Mouse (Mus musculus) spleen, postnatal 36 days (tissue): Measurements from ENCODE around the gene Khnyn.

Experiments used
- DNase-seq, 2 experiments: peaks; one replicate each; pipeline ENCODE4 v3.0.0; 2022; ENCODE audit warnings: low spot score in 2 of 2, mixed read lengths in 1 of 2

Khnyn gene

DNA sequence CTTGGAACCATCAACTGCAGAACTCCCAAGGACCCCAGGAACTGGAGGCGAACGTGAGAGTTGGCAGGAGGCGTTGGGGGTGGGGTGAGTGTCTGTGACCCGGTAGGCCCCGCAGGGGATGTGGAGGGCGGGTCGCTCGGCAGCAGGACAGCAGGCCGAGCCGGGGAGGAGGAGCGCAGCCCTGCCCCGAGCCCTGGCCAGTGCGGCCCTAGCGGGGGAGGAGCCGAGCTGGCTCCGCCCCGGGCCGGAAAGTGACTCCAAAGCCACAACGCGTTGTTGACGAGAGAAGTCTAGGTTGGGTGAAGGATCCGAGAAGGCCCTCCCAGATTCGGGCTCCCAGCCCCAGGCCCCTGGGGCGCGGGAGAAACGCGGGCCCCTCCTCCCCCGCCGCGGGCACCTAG lies at the start of gene Khnyn:
Gene Khnyn, plus strand, starts transcription at position 235 of the 401 bp plus-strand sequence.
- DNase-seq = peak; percentile 90 to 91

DNA sequence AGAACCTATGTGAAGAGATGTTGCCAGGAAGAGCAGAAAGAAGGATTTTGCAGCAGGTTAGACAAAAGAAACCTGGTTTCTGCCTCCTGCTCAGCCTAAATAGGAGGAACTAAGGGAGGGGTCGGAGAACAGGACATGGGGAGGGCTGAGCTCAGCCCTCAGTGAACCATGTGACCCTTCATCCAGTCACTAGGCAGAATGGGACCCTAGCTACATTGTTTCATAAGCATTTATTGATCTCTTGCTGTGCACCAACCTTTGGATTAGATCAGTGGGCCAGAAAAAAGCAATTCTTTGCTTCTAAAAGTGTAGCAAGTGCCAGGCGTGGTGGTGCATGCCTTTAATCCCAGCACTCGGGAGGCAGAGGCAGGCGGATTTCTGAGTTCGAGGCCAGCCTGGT lies 46.4 kb upstream of the Khnyn start:
- no peak for DNase-seq

DNA sequence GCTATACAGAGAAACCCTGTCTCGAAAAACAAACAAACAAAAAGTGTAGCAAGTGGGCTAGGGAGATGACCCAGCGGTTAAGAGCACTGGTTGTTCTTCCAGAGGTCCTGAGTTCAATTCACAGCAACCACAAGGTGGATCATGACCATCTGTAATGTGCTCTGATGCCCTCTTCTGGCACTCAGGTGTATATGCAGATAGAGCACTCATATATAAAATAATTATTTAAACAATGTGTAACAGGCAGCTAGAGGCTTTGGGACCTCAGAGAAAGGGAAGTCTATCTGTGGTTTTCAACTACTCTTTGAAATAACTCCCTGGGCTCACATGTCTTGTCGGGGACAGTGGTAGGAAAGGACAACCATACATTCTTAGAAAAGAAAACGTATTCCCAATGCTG lies 46.0 kb upstream of the Khnyn start:
- DNase-seq = no peak

DNA sequence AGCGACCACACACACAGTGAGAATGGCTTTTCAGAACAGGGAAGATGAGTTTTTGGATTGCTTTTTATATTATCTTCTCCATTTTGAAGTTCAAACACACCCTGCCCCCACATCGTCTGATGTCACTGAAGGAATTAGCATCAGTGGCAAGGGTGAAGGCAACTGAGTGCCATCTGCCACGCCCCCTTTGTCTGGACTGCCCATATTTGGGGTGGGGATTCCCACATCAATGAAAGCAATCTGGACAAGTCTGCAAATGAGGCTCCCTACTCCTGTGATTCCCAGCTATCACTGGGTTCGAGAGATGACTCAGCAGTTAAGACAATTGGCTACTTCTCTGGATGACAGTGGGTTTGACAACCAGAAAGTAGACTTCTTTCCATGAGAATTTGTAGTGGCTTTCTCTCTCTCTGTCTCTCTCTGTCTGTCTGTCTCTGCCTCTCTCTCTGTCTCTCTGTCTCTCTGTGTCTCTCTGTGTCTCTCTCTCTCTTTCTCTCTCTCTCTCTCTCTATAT lies 43.8 kb upstream of the Khnyn start:
- no peak for DNase-seq

DNA sequence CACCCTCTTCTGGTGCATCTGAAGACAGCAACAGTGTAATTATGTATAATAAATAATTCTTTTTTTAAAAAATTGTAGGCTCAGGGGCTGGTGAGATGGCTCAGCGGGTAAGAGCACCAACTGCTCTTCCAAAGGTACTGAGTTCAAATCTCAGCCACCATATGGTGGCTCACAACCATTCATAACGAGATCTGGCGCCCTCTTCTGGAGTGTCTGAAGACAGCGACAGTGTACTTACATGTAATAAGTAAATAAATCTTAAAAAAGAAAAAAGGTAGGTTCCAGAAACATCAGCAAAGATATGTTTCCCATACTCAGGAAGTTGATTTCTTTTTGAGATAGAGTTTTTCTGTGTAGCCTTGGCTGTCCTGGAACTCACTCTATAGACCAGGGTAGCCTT lies 42.0 kb upstream of the Khnyn start:
- DNase-seq = no peak

DNA sequence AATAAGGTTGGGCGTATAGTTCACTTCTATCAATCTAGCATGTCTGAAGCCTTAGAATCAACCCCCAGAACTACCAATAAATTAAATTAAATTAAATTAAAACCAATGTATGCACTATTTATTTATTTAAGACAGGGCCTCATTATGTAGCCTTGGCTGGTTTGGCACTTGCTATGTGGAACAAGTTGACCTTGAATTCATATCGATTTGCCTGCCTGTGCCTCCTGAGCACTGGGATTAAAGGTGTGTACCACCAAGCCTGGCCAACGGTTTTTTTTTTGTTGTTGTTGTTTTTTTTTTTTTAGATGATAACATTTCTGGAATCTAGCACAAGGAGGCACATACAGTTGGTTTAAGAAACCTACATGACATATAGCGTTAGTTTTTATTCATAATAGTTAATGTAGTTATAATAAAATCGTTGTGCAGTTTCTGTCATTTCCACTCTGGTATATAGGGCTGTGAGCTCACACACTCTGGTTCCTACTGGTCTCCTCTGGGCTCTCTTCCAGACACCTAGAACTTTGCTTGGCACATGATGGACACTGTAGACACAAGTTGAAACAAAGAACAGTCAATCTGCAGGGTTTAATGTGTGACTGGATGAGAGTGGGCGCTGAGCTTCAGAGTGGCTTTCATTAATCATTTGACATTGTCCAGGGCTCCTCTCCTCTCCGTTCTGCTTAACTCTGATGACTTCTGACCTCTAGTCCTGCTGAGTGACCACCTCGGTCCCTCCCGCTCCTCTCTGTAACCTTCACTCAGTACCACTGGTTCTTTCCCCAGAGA lies 39.0 kb upstream of the Khnyn start:
- no peak for DNase-seq

DNA sequence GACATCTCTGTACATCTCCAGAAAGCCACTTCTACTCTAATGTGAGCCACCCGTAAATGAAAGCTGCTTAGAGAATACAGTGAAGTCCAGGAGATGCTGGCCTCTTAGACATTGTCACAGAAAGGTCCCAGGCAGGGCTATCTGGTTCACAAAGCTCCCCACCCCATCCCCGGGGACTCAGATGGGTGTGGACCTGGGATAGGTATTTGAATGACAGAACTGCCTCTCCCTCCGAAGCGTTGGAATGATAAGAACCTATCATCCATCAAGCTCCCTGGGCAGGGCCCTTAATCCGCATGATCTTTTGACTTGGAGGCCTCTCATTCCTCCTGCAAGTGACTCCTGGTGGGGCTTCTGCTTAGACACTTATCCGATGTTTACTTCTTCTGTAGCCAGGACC lies 33.9 kb upstream of the Khnyn start:
- DNase-seq = no peak

DNA sequence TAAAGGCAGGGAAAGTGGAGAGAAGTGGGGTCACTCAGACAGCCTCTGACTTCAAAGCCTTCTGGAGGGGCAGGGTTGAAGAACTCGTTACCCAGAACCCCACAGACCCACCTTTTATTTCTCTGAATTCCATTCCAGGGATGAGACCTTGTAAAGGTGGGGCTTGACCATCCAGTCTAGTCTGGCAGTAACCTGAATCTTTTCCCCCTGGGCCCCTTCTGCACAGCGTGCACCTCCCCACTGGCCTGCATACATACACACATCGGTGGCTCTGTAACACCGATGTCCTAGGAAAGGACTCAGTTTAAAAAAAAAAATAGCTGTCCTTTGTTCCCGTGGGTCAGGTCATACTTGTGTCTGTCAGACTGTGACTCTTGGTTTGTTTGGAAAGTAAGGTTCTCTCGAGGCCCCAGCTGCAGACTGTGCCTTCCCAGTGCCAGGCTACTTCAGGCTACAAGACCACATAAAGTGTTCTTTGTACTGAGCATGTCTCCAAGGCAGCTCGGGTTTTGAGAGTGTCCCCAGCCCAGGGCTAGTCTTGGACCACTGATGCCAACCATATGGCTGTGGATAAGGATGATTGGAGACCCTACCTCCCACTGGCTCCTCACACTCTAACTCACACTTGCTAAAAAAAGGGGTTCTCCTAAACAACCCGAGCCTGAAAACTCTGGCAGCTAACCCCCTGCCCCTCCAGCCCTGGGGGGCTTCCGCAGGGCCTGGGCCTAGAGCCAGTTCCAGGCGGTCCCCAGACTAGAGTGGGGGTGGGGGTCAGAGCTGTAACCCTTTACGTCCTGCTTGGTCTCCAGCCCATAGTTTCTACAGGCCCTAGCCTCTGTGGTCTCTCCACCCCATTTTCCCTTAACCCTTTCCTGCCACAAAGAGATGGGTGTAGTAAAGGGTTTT lies 31.8 kb upstream of the Khnyn start:
- DNase-seq = no peak

DNA sequence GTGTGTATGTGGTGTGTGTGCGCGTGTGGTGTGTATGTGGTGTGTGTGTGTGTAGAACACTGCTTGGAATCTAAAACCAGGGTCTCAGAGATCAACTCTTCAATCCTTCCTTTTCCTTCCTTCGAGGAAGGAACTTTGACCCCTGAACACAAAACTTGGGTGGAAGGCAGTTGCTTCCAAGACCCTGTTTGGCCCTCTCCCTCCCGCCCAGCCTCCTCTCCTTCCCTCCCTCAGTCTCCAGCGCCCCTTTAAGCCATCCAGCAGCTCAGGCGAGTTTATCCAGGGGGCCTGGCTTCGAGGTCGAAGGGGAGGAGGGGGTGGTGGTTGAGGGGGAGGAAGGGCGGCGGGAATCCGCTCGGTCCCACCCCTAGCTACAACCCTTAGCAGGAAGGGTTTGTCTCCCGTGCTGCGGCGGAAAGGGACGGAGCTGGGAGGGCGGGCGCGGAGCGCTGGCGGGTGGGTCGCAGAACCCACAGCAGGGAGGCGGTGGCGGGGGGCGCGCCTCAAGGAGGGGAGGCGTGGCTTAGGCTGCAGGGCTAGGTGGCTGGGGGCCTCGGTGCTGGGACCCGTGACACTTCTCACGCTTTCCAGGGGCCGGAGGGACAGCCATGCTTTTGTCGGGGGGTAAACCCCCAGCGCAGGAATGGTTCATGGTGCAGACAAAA lies 31.0 kb upstream of the Khnyn start, which contains the start of gene Nynrin:
Gene Nynrin, plus strand, starts transcription at position 390 of the 665 bp plus-strand sequence.
- DNase-seq = peak; percentile 13 to 14

DNA sequence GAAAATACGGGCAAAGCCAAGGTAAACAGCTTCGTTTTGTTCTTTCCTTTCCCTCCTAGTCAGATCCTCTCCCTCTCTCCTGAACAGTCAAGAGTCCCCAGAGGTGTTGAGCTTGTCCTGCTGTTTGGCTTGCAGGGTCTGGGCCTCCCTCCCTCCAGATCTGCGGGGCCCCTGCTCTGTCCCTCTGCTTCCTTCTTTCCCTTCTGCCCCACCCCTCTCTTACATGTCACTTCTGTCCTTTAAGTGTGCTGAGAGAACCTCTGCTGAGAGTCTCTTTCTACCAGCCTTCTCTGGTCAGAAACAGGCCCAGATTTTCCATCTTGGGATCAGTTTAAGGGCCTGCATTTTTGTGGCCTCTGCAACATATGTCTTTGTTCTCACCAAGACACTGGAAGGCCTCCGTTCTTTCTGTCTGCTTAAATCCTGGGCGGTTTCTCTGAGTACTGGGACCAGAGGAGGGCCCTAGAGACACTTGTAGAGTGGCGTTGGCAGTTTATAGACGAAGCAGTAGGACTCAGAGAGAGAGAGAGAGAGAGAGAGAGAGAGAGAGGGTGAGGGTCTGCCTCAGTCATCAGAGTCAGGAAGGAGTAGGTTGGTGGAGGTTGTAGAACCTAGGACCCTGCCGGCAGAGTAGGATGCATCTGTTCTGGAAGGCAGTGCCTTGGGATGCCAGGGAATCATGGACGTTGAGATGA lies 30.2 kb upstream of the Khnyn start:
- no peak for DNase-seq

DNA sequence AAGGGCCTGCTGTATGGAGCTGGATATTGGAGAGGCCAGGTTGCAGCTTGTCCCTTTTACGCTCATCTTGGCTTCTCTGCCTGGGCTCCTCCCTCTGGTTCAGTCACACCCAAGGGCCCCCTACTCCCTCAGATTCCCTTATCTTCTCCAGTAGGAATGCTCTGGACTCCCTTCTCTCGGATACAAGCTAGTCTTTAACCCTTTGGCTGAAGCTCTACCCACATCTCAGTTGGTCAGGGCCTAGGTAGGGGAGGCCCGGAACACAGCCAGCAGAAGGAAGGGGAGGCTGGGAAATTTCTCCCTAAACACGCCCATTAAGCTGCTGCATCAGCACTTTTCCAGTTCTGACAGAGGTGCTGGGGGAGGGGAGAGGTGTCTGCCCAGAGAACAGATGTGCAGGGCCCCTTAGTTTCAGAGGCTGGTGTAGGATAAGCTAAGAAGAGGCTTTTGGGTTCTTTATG lies 29.6 kb upstream of the Khnyn start:
- no peak for DNase-seq

DNA sequence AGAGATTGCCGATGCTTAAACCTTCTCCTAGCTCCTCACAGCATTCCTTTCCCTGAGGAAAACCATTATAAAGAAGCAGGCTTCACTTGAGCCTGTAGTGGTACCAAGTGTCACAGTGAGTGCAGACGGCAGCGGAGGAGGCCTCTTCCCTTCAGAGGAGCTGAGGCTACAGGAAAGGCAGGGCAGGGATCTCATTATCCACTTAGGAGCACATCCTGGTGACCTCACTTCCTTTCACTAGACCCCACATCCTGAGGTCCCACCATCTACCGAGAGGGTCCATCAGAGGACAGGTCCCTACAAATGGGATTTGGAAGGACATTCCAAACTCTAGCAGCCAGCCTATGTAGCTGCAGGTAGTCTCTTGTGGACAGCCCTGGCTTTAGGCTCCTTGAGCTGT lies 27.2 kb upstream of the Khnyn start:
- DNase-seq = no peak

DNA sequence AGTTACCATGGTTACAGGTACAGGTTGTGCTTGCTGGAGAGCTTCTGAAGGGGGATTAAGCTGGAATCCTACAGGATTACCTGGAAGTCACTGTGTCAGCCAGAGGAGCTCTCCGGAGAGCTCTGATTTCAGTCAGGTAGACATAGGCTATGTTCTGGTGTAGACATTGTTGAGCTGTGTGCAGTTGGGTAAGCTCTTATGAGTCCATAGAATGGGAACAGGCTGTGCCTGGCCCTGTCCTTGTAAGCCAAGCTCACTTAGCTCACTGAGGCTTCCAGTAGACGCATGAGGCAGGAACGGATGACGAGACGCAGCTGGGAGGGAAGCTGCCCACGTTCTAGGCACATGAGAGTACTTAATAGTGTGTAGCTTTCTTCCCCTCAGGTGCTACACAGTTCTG lies 22.6 kb upstream of the Khnyn start:
- DNase-seq = no peak

DNA sequence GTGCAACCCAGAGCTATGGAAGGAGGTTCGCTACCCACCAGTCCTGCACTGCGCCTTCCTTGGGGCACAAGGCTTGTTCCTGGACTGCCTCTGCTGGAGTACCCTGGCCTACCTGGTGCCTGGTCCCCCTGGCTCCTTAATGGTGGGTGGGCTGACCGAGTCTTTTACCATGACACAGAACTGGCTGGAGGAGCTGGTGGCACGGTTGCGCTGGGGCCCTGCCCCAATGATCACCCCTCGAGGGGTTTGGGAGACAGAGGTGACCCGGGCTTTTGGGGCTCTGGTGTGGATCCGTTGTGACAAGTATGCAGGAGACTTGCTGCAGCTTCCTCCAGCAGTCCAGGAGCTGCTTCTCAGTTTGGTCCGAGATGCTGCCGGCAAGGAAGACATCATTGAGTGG lies 21.8 kb upstream of the Khnyn start:
- no peak for DNase-seq

DNA sequence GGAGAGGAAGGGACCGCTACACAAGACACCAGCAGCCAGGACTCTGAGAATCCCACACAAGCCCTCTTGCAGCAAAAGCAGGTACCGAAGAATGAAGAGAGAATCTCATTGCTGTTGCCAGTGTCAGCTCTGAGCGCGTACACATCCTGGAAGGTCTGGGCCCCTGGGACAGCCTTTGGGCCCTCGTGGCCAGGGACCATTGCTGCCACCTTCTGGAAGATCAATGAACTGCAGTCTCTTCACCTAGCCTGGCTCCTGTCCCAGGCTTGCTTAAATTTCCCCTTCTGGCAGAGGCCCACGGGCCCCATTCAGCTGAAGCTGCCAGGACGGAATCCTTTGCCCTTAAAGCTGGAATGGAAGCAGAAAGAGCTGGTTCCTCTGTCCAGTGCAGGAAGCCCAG lies 21.0 kb upstream of the Khnyn start:
- peak; percentile 42 to 53 for DNase-seq

DNA sequence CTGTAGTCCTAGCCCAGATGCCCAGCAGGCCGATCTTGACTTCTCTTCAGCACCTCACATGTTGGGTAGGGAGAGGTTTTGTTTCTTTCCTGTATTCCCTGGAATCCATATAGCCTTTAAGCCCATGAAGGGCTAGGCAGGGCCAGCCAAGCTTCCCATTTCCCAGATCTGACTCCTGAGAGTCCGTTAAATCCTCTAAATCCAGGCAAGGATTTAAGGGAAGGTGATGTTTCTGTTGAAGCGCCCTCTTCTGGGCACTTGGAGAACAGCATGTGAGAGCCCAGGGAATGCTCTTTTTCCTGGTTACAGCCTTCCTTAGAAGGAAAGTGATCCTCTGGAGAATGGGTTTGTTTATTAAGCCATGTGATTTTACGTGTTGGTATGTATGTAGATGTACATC lies 17.8 kb upstream of the Khnyn start:
- DNase-seq = no peak

DNA sequence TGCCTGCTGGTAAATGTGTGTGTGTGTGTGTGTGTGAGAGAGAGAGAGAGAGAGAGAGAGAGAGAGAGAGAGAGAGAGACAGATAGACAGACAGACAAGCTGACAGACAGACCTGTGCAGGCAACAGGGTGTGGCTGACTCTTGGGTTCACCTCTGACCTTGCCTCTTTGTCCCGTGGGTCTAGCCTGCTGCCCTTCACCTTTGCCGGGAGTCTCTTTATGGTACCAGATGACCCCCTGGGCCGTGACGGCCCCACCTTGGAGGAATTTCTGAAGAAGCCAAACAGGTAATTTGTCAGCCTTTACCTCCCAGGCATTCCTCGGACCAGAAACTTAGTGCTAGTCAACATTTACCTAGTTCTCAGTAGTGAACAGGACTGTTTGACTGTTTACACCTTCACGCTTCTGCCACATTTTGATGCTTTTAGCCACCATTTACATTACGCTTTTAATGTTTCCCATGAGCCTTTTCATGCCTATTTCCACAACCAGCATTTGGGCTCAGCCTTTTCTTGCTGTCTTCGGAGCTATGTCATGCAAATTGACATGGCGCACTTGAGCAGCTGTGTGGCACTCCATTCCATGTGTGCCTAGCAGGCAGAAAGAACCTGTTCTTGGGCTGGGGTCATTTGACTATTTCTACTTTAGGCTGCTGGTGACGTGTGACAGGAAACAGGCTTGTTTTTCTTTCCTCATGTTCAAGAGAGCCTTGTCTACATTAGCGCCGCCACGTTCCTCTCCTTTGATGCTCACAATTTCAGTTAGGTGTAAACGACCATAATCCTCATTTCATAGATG lies 16.3 kb upstream of the Khnyn start:
- DNase-seq = no peak

DNA sequence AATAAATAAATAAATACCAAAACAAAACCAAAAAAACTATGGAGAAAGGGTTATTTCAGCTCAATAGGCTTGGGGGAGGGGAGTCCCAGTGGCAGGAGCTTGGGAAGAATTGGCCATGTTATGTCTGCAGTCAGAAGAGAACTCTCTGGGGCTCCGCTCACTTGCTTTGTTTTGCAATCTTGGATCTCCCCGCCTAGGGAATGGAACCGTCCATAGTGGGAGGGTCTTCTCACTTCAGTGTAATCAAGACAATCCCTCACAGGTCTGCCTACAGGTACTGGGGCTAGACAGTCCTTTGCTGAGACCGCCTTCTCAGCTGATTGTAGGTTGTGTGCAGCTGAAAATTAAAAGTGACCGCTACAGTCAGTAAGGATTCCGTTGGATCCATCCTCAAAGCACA lies 15.2 kb upstream of the Khnyn start:
- DNase-seq = no peak

DNA sequence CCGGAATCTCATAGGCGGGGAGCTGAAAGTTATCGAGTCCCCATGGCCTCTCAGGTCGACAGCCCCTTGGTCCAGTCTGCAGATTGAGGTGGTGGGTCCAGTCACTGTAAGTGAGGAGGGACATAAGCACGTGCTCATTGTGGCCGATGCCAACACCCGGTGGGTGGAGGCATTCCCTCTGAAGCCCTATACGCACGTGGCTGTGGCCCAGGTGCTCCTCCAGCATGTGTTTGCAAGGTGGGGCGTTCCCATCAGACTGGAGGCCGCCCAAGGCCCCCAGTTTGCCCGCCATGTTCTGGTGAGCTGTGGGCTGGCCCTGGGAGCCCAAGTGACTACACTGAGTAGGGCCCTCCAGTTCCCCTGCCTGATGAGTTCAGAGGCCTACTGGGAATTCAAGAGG lies 12.7 kb upstream of the Khnyn start:
- DNase-seq = no peak

DNA sequence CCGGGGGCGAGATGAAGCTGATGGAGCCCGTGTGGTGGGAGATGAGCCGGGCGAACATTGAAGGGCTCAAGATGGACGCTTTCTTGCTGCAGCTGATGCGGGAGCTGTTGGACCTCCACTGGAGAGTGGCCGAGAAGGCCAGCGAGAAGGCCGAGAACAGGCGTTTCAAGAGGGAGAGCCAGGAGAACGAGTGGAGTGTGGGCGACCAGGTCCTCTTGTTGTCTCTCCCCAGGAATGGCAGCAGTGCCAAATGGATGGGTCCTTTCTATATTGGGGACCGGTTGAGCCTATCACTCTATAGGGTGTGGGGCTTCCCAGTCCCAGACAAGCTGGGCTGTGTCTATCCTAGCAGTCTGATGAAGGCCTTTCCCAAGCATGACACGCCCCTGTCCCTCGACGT lies 12.2 kb upstream of the Khnyn start:
- no peak for DNase-seq
